Mouse (Mus musculus) adrenal gland, postnatal 4 days (tissue): Measurements from ENCODE around the gene Kcnf1. TPM values are rescaled to one million over a fixed set of nuclear protein-coding genes. Genes with fewer than 3 reads are reported as not detected.
"Not testable (repeated sequence)": the region's sequence is repeated elsewhere in the genome, so short reads cannot be mapped to it uniquely, and the experiment has no call there.

Source experiments
- DNase-seq, 2 experiments: peaks; one replicate each; pipeline ENCODE4 v3.0.0; 2021 to 2022; ENCODE audit warnings: low spot score in 2 of 2, mixed read lengths in 2 of 2
- total RNA-seq, 2 experiments: library from RNA; stranded (reverse); gene quantifications; 2 replicates each; pipeline ENCODE4 v1.2.3; 2021

Gene Kcnf1
- total RNA-seq, 2 experiments from 2014 or later, result 0.59 to 0.87 TPM

DNA sequence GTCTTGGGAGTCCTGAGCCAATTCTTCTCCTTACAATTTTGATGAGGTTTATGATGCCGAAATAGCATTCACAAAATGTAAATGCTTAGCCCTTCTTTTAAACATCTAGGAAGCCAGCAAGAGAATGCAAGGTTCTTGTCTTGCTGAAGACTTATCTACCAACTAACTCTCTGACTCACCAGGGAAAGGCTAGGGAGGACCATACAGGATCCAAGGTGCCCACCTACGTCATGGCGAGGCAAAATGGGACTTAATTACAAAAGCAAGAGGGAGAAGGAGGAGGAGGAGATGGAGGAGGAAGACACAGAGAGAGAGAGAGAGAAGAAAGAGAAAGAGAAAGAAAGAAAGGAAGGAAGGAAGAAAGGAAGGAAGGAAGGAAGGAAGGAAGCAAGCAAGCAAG is 12.7 kb downstream of the Kcnf1 start:
- no peak for DNase-seq

DNA sequence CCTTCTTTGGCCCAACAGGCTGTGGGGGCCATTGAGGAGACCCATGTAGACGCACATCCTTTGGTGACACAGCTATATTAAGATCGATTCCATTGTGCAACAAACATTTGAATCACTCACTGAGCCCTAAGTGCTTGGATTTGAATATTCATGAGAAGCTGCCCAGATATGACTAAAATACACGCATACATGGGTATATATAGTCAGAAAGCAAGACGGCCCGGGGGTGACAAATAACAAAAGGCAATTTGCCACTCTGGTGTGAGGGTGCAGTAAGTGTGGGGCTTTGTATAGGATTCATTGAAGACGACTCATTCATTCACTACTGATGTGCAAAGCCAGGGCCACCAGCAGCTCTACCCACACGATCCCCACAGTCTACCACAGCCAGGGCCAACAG is 17.1 kb downstream of the Kcnf1 start:
- no peak for DNase-seq

DNA sequence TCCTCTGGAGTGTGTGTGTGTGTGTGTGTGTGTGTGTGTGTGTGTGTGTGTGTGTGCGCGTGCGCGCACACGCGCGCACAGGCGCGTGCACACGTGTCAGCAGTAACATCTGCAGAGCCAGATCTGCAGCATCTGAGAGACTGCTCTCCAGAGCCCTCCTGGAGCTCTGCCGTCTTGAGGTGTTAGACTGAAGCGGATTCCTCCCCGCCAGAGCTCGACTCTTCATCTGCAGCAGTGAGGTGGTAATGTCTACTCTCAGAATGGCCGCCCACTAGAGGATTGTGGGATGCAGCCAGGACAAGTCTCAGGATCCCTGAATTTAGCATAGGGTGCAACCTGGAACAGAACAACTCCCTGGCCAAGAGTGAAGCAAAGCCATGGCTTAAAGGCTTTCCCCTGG is 19.1 kb downstream of the Kcnf1 start:
- no peak for DNase-seq

DNA sequence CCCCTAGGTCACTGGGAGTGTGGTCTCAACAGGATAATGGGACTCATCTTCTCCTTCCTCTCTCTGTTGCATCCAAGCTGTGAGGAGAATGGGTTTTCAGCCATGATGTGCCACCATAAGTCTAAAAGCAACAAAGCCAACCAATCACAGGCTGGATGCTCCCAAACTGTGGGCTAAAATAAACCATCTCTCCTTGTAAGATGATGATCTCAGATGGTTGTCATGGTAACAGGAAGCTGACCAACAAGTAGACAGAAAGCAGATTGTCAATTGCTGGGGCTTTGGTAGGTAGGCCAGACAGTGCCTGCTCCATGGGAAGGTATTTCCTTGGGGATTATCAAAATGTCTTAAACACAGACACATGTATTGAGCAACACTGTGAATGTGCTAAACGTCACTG is 20.9 kb downstream of the Kcnf1 start:
- DNase-seq, result no peak

DNA sequence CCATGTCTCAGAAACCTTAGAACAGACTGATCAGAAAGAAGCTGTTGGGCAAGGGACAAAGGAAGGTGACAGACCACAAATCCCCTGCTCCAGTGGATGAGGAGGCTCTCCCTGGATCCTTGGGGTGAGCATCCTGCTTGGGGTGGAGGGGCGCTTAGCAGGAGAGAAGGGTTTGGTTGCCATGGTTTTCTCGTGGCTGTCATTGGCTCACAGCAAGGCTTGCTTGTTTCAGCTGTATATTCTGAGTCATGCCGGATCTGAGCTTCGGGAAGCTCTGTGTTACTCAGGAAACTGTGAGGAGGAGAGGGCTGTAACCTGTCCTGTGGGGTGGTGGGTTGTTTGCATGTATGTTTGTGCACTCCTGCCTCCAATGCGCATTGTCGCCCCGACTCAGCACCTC is 23.8 kb downstream of the Kcnf1 start:
- DNase-seq, result no peak

DNA sequence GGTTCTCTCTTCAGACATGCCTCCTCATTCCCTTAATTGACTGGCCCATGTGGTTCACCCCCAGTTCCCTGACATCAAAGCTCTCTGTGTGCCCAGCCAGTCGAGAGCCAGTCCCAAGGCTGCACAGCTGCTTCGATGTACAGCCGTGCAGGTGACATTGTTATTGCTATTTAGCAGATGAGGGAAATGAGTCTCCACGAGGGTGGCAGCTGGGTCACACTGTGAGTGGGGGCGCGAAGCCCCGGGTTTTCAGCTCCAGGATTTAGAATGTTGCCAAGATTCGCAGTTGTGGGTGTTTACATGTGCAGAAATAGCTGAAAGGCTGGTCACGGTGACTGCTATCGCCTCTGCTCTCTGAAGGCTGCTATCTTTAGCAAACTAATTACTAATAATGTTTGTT is 27.8 kb downstream of the Kcnf1 start:
- no peak for DNase-seq

DNA sequence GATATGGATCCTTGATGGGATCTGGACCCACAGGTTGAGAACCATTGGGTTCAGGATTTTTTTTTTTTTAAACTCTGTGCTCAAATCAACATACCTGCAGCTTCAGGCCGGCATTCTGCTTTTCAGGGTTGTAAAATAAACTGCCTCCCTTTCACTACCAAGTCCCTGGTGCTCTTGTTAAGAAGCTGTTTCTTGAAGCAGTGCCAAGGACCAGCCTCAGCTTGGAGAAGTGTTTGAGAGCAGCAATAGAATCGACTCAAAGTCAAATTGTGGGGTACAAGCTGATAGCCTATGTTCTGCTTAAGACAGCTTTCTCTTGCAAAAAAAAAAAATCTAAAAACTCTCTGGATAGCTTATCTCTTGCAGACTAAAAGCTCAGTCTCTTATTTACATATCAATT is 34.9 kb downstream of the Kcnf1 start:
- no peak for DNase-seq

DNA sequence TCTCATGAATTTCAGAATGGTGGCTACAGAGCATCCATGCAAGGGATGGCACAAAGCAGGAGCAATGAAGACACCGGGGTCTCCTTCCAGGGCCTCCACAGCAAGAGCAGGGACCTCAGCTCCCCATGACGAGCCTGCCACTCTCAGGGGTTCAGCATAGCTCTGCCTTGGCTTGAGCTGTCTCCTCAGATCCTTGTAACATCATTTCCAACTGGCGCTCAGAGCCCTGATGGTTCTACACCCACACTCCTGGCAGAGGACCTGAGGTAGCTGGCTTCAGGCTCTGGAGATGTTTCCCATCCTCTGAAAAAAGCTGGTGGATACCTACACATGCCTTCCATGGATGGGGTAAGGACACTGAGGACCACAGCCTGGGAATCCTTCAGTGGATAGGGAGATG is 36.3 kb downstream of the Kcnf1 start:
- no peak for DNase-seq

DNA sequence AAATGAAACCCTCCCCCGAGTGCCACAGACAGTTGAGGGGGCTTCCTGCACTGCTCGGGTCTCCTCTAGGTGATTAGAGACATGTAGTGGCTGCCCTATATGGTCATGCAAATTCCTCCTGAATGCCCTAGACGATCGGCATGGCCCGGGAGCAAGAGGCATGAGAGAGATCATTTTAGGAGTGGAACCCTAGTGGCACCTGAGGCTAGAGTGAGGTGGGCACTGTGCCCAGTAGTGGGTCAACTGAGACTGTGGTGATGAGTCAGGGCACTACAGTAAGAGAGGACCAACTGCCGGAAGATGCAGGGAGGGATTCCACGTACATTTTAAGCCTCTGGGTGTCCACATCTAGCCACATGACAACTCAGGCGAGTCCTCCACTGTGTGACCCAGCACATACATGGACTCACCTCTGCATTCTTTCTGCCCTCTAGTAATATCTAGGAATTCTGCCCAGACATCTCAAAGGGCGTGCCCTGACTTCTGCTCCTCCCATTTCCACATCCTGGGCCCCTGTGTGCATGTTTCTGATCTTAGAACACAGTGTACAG is 42.1 kb downstream of the Kcnf1 start:
- DNase-seq, result no peak

DNA sequence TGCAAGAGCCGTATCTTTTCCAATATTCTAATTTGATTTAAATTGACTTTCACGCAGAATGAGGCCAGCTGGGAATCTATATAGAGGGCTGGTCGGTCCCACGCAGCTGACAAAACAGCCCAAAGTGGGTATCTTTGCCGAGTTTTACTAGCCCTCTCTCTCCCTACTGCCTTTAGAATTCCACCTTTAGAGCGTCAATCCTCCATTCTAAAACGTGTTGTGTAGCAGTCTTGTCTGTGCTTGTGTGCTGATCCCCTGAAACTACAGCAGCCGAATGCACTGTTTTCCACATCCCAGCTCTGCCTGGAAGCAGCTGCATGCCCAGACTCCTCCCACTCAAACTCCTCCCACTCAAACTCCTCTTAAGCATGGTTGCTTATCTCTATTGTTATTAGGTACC is 44.4 kb downstream of the Kcnf1 start:
- no peak for DNase-seq

DNA sequence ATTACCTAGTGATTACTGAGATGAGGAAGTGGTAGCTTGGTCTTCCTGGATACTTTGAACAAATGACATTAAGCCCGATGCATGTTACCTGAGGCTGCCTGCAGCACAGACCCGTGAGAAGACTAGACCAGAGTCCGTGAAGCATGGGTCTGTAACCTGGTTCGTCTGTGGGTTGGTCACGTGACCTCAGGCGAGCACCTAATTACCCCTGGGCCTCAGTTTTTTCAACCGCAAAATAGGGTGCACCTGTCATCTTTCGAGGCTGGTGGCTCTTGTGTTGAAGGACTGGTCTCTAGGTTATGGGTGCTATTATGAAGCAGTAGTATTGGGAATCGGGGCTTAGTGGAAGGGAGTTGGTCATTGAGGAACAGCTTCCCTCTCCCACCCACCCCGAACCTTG is 45.1 kb downstream of the Kcnf1 start:
- DNase-seq, result no peak

DNA sequence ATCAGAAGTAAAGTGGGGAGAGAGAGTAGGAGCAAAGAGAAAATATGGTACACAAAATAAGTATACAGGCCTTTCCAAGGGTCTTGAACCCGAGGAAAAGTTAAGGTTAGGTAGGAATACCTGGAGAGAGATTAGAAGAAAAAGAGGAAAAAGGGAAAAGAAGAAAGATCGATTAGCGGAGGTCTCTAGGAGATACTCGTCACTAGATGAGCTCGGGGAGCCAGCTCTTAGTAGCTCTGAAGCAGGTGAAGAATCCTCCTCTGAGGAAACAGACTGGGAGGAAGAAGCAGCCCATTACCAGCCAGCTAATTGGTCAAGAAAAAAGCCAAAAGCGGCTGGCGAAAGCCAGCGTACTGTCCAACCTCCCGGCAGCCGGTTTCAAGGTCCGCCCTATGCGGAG is 53.8 kb downstream of the Kcnf1 start:
- DNase-seq, result not testable (repeated sequence)

Other genes starting within 250 kb of the Kcnf1 start
- gene Pqlc3, start 176.5 kb downstream of the Kcnf1 start, total RNA-seq, result 1 to 10 TPM; 4.4 to 5.7 TPM
- not detected for gene 2410004P03Rik, start 165.2 kb downstream of the Kcnf1 start, total RNA-seq
- 100 to 1,000 TPM; 197 to 217 TPM for gene Pdia6, start 89.7 kb upstream of the Kcnf1 start, total RNA-seq
- 1 to 10 TPM; 1.3 to 2.2 TPM for gene Atp6v1c2, start 152.5 kb upstream of the Kcnf1 start, total RNA-seq
- gene Nol10, start 171.6 kb upstream of the Kcnf1 start, total RNA-seq, result 10 to 100 TPM; 15.3 to 15.4 TPM